Mouse (Mus musculus) CH12.LX (cell line): ENCODE data around the gene Gm20388. TPM values are rescaled to one million over a fixed set of nuclear protein-coding genes. Genes with fewer than 3 reads are reported as not detected.

ENCODE experiments used
- DNase-seq: peaks from one replicate; pipeline ENCODE4 v3.0.0-alpha.2; 2013; ENCODE audit errors: extremely low read depth
- H3K27ac ChIP-seq: 2 replicates; pipeline ENCODE4 v1.5.1; 2012; ENCODE audit warnings: low read depth, mild to moderate bottlenecking, control low read depth, moderate library complexity; ENCODE audit not compliant: insufficient read depth
- H3K27me3 ChIP-seq: replicated peaks from 2 replicates; pipeline ENCODE3; 2012; ENCODE audit warnings: inconsistent platforms
- H3K36me3 ChIP-seq, 2 experiments: replicated peaks in 1 of 2; 2 replicates each; pipeline versions ENCODE3 to v1.6.1; 2012; ENCODE audit warnings: inconsistent platforms in 1 of 2, low read length in 1 of 2, mild to moderate bottlenecking in 1 of 2, mixed read lengths in 1 of 2, moderate library complexity in 1 of 2; ENCODE audit not compliant: control insufficient read depth in 1 of 2, insufficient read depth in 1 of 2
- H3K4me1 ChIP-seq, 2 experiments: 2 replicates each; pipeline ENCODE4 v1.6.1; 2012; ENCODE audit warnings: inconsistent platforms in 1 of 2, moderate library complexity in 1 of 2; ENCODE audit not compliant: insufficient read depth in 2 of 2, control insufficient read depth in 1 of 2
- H3K4me2 ChIP-seq: 2 replicates; pipeline ENCODE4 v1.6.1; 2012; ENCODE audit warnings: low read depth, mild to moderate bottlenecking, control low read depth; ENCODE audit not compliant: poor library complexity, insufficient read depth, severe bottlenecking
- H3K4me3 ChIP-seq, 3 experiments: fragments of 150-350 bp in 1 of 3; sonication (generic) in 1 of 3; replicated peaks in 1 of 3; 2 replicates each; pipeline versions ENCODE3 to v1.5.1; 2011 to 2012; ENCODE audit warnings: low read depth in 2 of 3, low read length in 2 of 3, mild to moderate bottlenecking in 2 of 3, moderate library complexity in 2 of 3, control low read depth in 1 of 3, improper control_type of control experiment in 1 of 3, inconsistent platforms in 1 of 3, mixed read lengths in 1 of 3; ENCODE audit not compliant: poor library complexity in 1 of 3
- H3K79me2 ChIP-seq: replicated peaks from 2 replicates; pipeline ENCODE4 v1.6.1; 2012; ENCODE audit warnings: mild to moderate bottlenecking, moderate library complexity; ENCODE audit not compliant: control insufficient read depth, poor library complexity, insufficient read depth, severe bottlenecking; ENCODE audit errors: extremely low read depth
- H3K9ac ChIP-seq: 2 replicates; pipeline ENCODE4 v1.6.1; 2012; ENCODE audit warnings: low read depth, mild to moderate bottlenecking, control low read depth, moderate library complexity; ENCODE audit not compliant: insufficient read depth
- H3K9me3 ChIP-seq: replicated peaks from 2 replicates; pipeline ENCODE3; 2012; ENCODE audit warnings: low read length, inconsistent platforms, mixed read lengths
- BHLHE40 ChIP-seq: IDR thresholded peaks from 2 replicates; pipeline ENCODE4 v1.6.1; 2011; ENCODE audit warnings: mild to moderate bottlenecking, low read depth, low read length, improper control_type of control experiment
- CHD2 ChIP-seq: IDR thresholded peaks from 2 replicates; pipeline ENCODE4 v1.6.1; 2011; ENCODE audit warnings: low read length, improper control_type of control experiment
- CTCF ChIP-seq, 2 experiments: IDR thresholded peaks in 1 of 2; conservative IDR thresholded peaks in 1 of 2; 2 replicates each; pipeline ENCODE4 v1.5.1; 2011 to 2012; ENCODE audit warnings: low read depth in 2 of 2, low read length in 2 of 2, improper control_type of control experiment in 1 of 2, inconsistent platforms in 1 of 2, mild to moderate bottlenecking in 1 of 2, moderate library complexity in 1 of 2
- HCFC1 ChIP-seq: IDR thresholded peaks from 2 replicates; pipeline ENCODE4 v1.6.1; 2012; ENCODE audit warnings: low read depth, mild to moderate bottlenecking, inconsistent platforms, low read length, improper control_type of control experiment
- KAT2A ChIP-seq: IDR thresholded peaks from 2 replicates; pipeline ENCODE4 v1.6.1; 2012; ENCODE audit warnings: low read length, improper control_type of control experiment, inconsistent platforms; ENCODE audit not compliant: insufficient replicate concordance
- MAFK ChIP-seq: IDR thresholded peaks from 2 replicates; pipeline ENCODE4 v1.6.1; 2011; ENCODE audit warnings: low read length, improper control_type of control experiment; ENCODE audit not compliant: insufficient replicate concordance
- MAX ChIP-seq: IDR thresholded peaks from 2 replicates; pipeline ENCODE4 v1.6.1; 2011; ENCODE audit warnings: low read length, improper control_type of control experiment
- MAZ ChIP-seq: IDR thresholded peaks from 2 replicates; pipeline ENCODE4 v1.6.1; 2012; ENCODE audit warnings: low read depth, mild to moderate bottlenecking, inconsistent platforms, low read length, improper control_type of control experiment, moderate library complexity
- MEF2A ChIP-seq: IDR thresholded peaks from 2 replicates; pipeline ENCODE4 v1.6.1; 2014; ENCODE audit warnings: low read depth, mild to moderate bottlenecking, inconsistent platforms, low read length, improper control_type of control experiment, borderline replicate concordance
- MXI1 ChIP-seq: IDR thresholded peaks from 2 replicates; pipeline ENCODE4 v1.6.1; 2011; ENCODE audit warnings: mild to moderate bottlenecking, low read depth, low read length, improper control_type of control experiment
- MYC ChIP-seq: IDR thresholded peaks from 2 replicates; pipeline ENCODE4 v1.6.1; 2011; ENCODE audit warnings: low read depth, mild to moderate bottlenecking, improper control_type of control experiment, low read length
- NELFE ChIP-seq: IDR thresholded peaks from 2 replicates; pipeline ENCODE4 v1.6.1; 2011; ENCODE audit warnings: low read depth, low read length, improper control_type of control experiment
- POLR2A ChIP-seq: IDR thresholded peaks from 2 replicates; pipeline ENCODE4 v1.6.1; 2011; ENCODE audit warnings: low read depth, mild to moderate bottlenecking, improper control_type of control experiment, low read length
- RAD21 ChIP-seq: IDR thresholded peaks from 2 replicates; pipeline ENCODE4 v1.6.1; 2011; ENCODE audit warnings: low read depth, mild to moderate bottlenecking, low read length, improper control_type of control experiment, moderate library complexity
- RCOR1 ChIP-seq: conservative IDR thresholded peaks from 2 replicates; pipeline ENCODE4 v1.6.1; 2012; ENCODE audit warnings: low read depth, mild to moderate bottlenecking, inconsistent platforms, low read length, improper control_type of control experiment
- SMC3 ChIP-seq: IDR thresholded peaks from 2 replicates; pipeline ENCODE4 v1.6.1; 2011; ENCODE audit warnings: low read depth, low read length, improper control_type of control experiment
- UBTF ChIP-seq: IDR thresholded peaks from 2 replicates; pipeline ENCODE4 v1.6.1; 2012; ENCODE audit warnings: low read depth, mild to moderate bottlenecking, inconsistent platforms, low read length, improper control_type of control experiment, moderate library complexity
- USF1 ChIP-seq: IDR thresholded peaks from 2 replicates; pipeline ENCODE4 v1.6.1; 2014; ENCODE audit warnings: low read depth, mild to moderate bottlenecking, inconsistent platforms, low read length, improper control_type of control experiment
- ZC3H11A ChIP-seq: IDR thresholded peaks from 2 replicates; pipeline ENCODE4 v1.6.1; 2012; ENCODE audit warnings: low read depth, mild to moderate bottlenecking, inconsistent platforms, low read length, improper control_type of control experiment
- ZKSCAN1 ChIP-seq: IDR thresholded peaks from 2 replicates; pipeline ENCODE4 v1.6.1; 2012; ENCODE audit warnings: low read depth, inconsistent platforms, low read length, improper control_type of control experiment, borderline replicate concordance
- ZNF384 ChIP-seq: IDR thresholded peaks from 2 replicates; pipeline ENCODE4 v1.6.1; 2012; ENCODE audit warnings: low read depth, low read length, improper control_type of control experiment, inconsistent platforms
- dilution Hi-C: fragments of 300-500 bp; cut with MboI; formaldehyde crosslinking; loops from 2 replicates; pipeline ENCODE4 v1.14.3; 2020; ENCODE audit warnings: low sequenced_read_pairs; ENCODE audit not compliant: extremely low pct_unique_long_range_greater_than_20kb, extremely low pct_ligation_motif_present
- in situ Hi-C: fragments of 300-500 bp; cut with MboI; formaldehyde crosslinking; loops from 3 replicates; pipeline ENCODE4 v1.14.3; 2019; ENCODE audit warnings: low sequenced_read_pairs, low pct_ligation_motif_present, low pct_unique_long_range_greater_than_20kb, mixed read lengths
- polyA plus RNA-seq: library from polyadenylated mRNA; unstranded; fragments of >175 nt; gene quantifications from 2 replicates; pipeline ENCODE4 v1.2.1, GENCODE M21; 2012; ENCODE audit warnings: low read depth; ENCODE audit not compliant: insufficient read length
- total RNA-seq, 2 experiments: library from RNA; depleted of rRNA; stranded (reverse); fragments of 300-350 nt in 1 of 2; fragments of >200 nt in 1 of 2; gene quantifications; 2 replicates each; pipeline ENCODE4 v1.2.3; 2012 to 2014

The Gm20388 gene
- total and polyA plus RNA-seq, 3 experiments = 14.8 to 26.3 (median 22.2) TPM

GRCm38 (mm10) chr8:121946351-121946750, 2035.7 kb downstream of the Gm20388 start:
- in situ Hi-C loops = loop anchor here (10.0 kb wide), 1 partner anchor 362 kb away; no protein-coding TSS in a partner anchor
- H3K27me3 ChIP-seq = peaks cover 28% of the 10 kb centered on the region
- dilution Hi-C loops = no loop called here
- no peak overlapping the region for H3K27ac ChIP-seq
- no peaks in the 10 kb centered on the region for H3K36me3 ChIP-seq
- peaks cover 6% of the 10 kb centered on the region for H3K79me2 ChIP-seq
- TF ChIP-seq USF1 (no peak), KAT2A (no peak), ZC3H11A (no peak), SMC3 (no peak), MAFK (no peak), RCOR1 (no peak), MAZ (no peak), MEF2A (no peak), ZNF384 (no peak), HCFC1 (no peak), MXI1 (no peak), RAD21 (no peak), UBTF (no peak), ZKSCAN1 (no peak), CHD2 (no peak)
- H3K4me3 ChIP-seq = no peak overlapping the region
- H3K9me3 ChIP-seq = no peaks in the 10 kb centered on the region
- peaks cover 4 to 13% of the 10 kb centered on the region in 2 experiments; a peak in 3 of 4 replicates for H3K4me1 ChIP-seq
- no peak overlapping the region for H3K9ac ChIP-seq
- no peak overlapping the region for H3K4me2 ChIP-seq
- no peak for DNase-seq

GRCm38 (mm10) chr8:121947047-121947752, 2036.6 kb downstream of the Gm20388 start:
- peak overlapping the region; percentile 32 for H3K9ac ChIP-seq
- H3K4me1 ChIP-seq = peaks cover 4 to 18% of the 10 kb centered on the region in 2 experiments; a peak in 3 of 4 replicates
- H3K36me3 ChIP-seq = no peaks in the 10 kb centered on the region
- DNase-seq = no peak
- in situ Hi-C loops (loop anchor here (10.0 kb wide), 1 partner anchor 362 kb away; no protein-coding TSS in a partner anchor), dilution Hi-C loops (no loop called here)
- peak overlapping the region; percentile 69 for H3K4me2 ChIP-seq
- peaks cover 27% of the 10 kb centered on the region for H3K27me3 ChIP-seq
- H3K4me3 ChIP-seq = peak overlapping the region in 1 of 3 experiments; percentile 54
- TF ChIP-seq NELFE = no peak
- no peak for TF ChIP-seq POLR2A
- TF ChIP-seq MYC = no peak
- no peak for TF ChIP-seq UBTF
- no peak for TF ChIP-seq MAX
- TF ChIP-seq BHLHE40 = no peak
- no peak for TF ChIP-seq CHD2
- no peak for TF ChIP-seq MAFK
- no peak for TF ChIP-seq SMC3
- TF ChIP-seq CTCF (conservative IDR thresholded peaks at IDR 0.05 in 1 of 2, IDR thresholded peaks at IDR 0.05 in 1 of 2; ENCODE audit: low read depth in 2 of 2, low read length in 2 of 2) = no peak
- no peaks in the 10 kb centered on the region for H3K9me3 ChIP-seq
- H3K27ac ChIP-seq = no peak overlapping the region
- peaks cover 13% of the 10 kb centered on the region for H3K79me2 ChIP-seq
